Mouse (Mus musculus) embryonic facial prominence, embryonic 15.5 days (tissue): ENCODE data around the gene Ttyh1. TPM values are rescaled to one million over a fixed set of nuclear protein-coding genes. Genes with fewer than 3 reads are reported as not detected.

Experiments
- ATAC-seq: fragments of 200-750 bp; cut with Nextera tagmentation; 2 replicates; pipeline ENCODE4 v1.8.0; 2017; ENCODE audit warnings: low read depth, moderate TSS enrichment; ENCODE audit not compliant: insufficient number of reproducible peaks, low FRiP score, low TSS enrichment
- H3K27ac ChIP-seq: fragments of 300-500 bp; sonication (generic); replicated peaks from 2 replicates; pipeline ENCODE4 v1.5.1; 2015; ENCODE audit warnings: mild to moderate bottlenecking, inconsistent platforms
- H3K27me3 ChIP-seq: fragments of 300-500 bp; sonication (generic); 2 replicates; pipeline ENCODE4 v1.6.1; 2015; ENCODE audit warnings: inconsistent platforms
- H3K36me3 ChIP-seq: fragments of 300-500 bp; sonication (generic); 2 replicates; pipeline ENCODE4 v1.6.1; 2015; ENCODE audit warnings: mild to moderate bottlenecking, inconsistent platforms
- H3K4me1 ChIP-seq: fragments of 300-500 bp; sonication (generic); 2 replicates; pipeline ENCODE4 v1.6.1; 2015; ENCODE audit warnings: inconsistent platforms
- H3K4me2 ChIP-seq: fragments of 300-500 bp; sonication (generic); replicated peaks from 2 replicates; pipeline ENCODE4 v1.6.1; 2015; ENCODE audit warnings: mild to moderate bottlenecking, inconsistent platforms
- H3K4me3 ChIP-seq: fragments of 300-500 bp; sonication (generic); replicated peaks from 2 replicates; pipeline ENCODE4 v1.5.1; 2015; ENCODE audit warnings: mild to moderate bottlenecking, inconsistent platforms
- H3K9ac ChIP-seq: fragments of 300-500 bp; sonication (generic); 2 replicates; pipeline ENCODE4 v1.6.1; 2015; ENCODE audit warnings: inconsistent platforms
- H3K9me3 ChIP-seq: fragments of 300-500 bp; sonication (generic); replicated peaks from 2 replicates; pipeline ENCODE4 v1.6.1; 2016; ENCODE audit warnings: inconsistent platforms
- WGBS: fragments of 180-500 bp; shearing (Covaris S2); methylation state at CpG from one replicate; pipeline ENCODE4 v1.1.7; 2015; 5-methylcytosine and 5-hydroxymethylcytosine counted together
- polyA plus RNA-seq: library from polyadenylated mRNA; unstranded; fragments of >200 nt; fragmentation: Nextera tagmentation; extraction: Ambion mirVana; gene quantifications from 2 replicates; pipeline ENCODE4 v1.2.1, GENCODE M21; 2015

Gene Ttyh1
- 6.2 and 6.7 TPM in 2 replicates for polyA plus RNA-seq

- 2% methylated on average over 35 of the region's 37 CpGs for WGBS
- Histone ChIP-seq H3K4me2 (peak within 1 kb of the TSS; percentile 86), H3K27ac (no peak within 1 kb of the TSS), H3K9ac (peak within 1 kb of the TSS; percentile 28; the same call in 1 of the 2 replicates), H3K36me3 (no peaks in the 10 kb centered on the region), H3K4me1 (peaks cover 22% of the 10 kb centered on the region), H3K9me3 (no peaks in the 10 kb centered on the region), H3K27me3 (peaks cover 21% of the 10 kb centered on the region), H3K4me3 (peak within 1 kb of the TSS; percentile 51)
- no peak for ATAC-seq
Measured at GRCm38 (mm10) chr7:4119344-4119902, at the start of gene Ttyh1. Ttyh1 (plus strand) TSS chr7:4119408.

- Histone ChIP-seq H3K9me3 (no peaks in the 10 kb centered on the region), H3K9ac (no peak overlapping the region), H3K27ac (no peak overlapping the region), H3K36me3 (no peaks in the 10 kb centered on the region), H3K4me1 (no peaks in the 10 kb centered on the region), H3K4me3 (no peak overlapping the region), H3K4me2 (no peak overlapping the region), H3K27me3 (no peaks in the 10 kb centered on the region)
- 82% methylated on average over 6 of the region's 6 CpGs for WGBS
- ATAC-seq: no peak
Measured at GRCm38 (mm10) chr7:4071066-4071465, 48.1 kb upstream of the Ttyh1 start.

GRCm38 (mm10) chr7:4073144-4073543 lies 46.1 kb upstream of the Ttyh1 start:
- no peaks in the 10 kb centered on the region for H3K27me3 ChIP-seq
- no peak for ATAC-seq
- H3K4me3 ChIP-seq: no peak overlapping the region
- H3K9ac ChIP-seq: no peak overlapping the region
- no peaks in the 10 kb centered on the region for H3K36me3 ChIP-seq
- 77% methylated on average over 3 of the region's 3 CpGs for WGBS
- H3K4me1 ChIP-seq: no peaks in the 10 kb centered on the region
- H3K27ac ChIP-seq: no peak overlapping the region
- H3K4me2 ChIP-seq: no peak overlapping the region
- H3K9me3 ChIP-seq: no peaks in the 10 kb centered on the region

GRCm38 (mm10) chr7:4079511-4079910 lies 39.7 kb upstream of the Ttyh1 start:
- H3K27ac ChIP-seq: no peak overlapping the region
- H3K4me3 ChIP-seq: no peak overlapping the region
- H3K27me3 ChIP-seq: no peaks in the 10 kb centered on the region
- H3K36me3 ChIP-seq: no peaks in the 10 kb centered on the region
- no peaks in the 10 kb centered on the region for H3K4me1 ChIP-seq
- no peak overlapping the region for H3K9ac ChIP-seq
- H3K4me2 ChIP-seq: no peak overlapping the region
- no peaks in the 10 kb centered on the region for H3K9me3 ChIP-seq
- 83% methylated on average over 7 of the region's 7 CpGs for WGBS
- no peak for ATAC-seq

GRCm38 (mm10) chr7:4080552-4080951 lies 38.7 kb upstream of the Ttyh1 start:
- no peak for ATAC-seq
- Histone ChIP-seq H3K9me3 (no peaks in the 10 kb centered on the region), H3K27me3 (no peaks in the 10 kb centered on the region), H3K36me3 (no peaks in the 10 kb centered on the region), H3K27ac (no peak overlapping the region), H3K4me2 (no peak overlapping the region), H3K4me3 (no peak overlapping the region), H3K4me1 (no peaks in the 10 kb centered on the region), H3K9ac (no peak overlapping the region)
- 76% methylated on average over 4 of the region's 4 CpGs for WGBS

- no peaks in the 10 kb centered on the region for H3K4me1 ChIP-seq
- no peaks in the 10 kb centered on the region for H3K36me3 ChIP-seq
- no peak overlapping the region for H3K4me3 ChIP-seq
- no peak for ATAC-seq
- H3K27ac ChIP-seq: no peak overlapping the region
- no peak overlapping the region for H3K9ac ChIP-seq
- H3K9me3 ChIP-seq: no peaks in the 10 kb centered on the region
- H3K4me2 ChIP-seq: no peak overlapping the region
- no peaks in the 10 kb centered on the region for H3K27me3 ChIP-seq
Measured at GRCm38 (mm10) chr7:4081706-4082105, 37.5 kb upstream of the Ttyh1 start.

- H3K9me3 ChIP-seq: no peaks in the 10 kb centered on the region
- H3K4me3 ChIP-seq: no peak overlapping the region
- H3K27me3 ChIP-seq: no peaks in the 10 kb centered on the region
- ATAC-seq: no peak
- no peak overlapping the region for H3K4me2 ChIP-seq
- H3K36me3 ChIP-seq: no peaks in the 10 kb centered on the region
- no peaks in the 10 kb centered on the region for H3K4me1 ChIP-seq
- H3K9ac ChIP-seq: no peak overlapping the region
- no peak overlapping the region for H3K27ac ChIP-seq
- 55% methylated on average over 2 of the region's 2 CpGs for WGBS
Measured at GRCm38 (mm10) chr7:4082804-4083203, 36.4 kb upstream of the Ttyh1 start.

GRCm38 (mm10) chr7:4084161-4084560 lies 35.0 kb upstream of the Ttyh1 start:
- no peak overlapping the region for H3K4me3 ChIP-seq
- no peak overlapping the region for H3K27ac ChIP-seq
- H3K4me2 ChIP-seq: no peak overlapping the region
- no peaks in the 10 kb centered on the region for H3K27me3 ChIP-seq
- H3K36me3 ChIP-seq: no peaks in the 10 kb centered on the region
- 68% methylated on average over 6 of the region's 6 CpGs for WGBS
- H3K4me1 ChIP-seq: no peaks in the 10 kb centered on the region
- no peak overlapping the region for H3K9ac ChIP-seq
- no peaks in the 10 kb centered on the region for H3K9me3 ChIP-seq
- no peak for ATAC-seq

- no peaks in the 10 kb centered on the region for H3K4me1 ChIP-seq
- no peaks in the 10 kb centered on the region for H3K27me3 ChIP-seq
- H3K4me2 ChIP-seq: no peak overlapping the region
- ATAC-seq: no peak
- no peak overlapping the region for H3K9ac ChIP-seq
- H3K36me3 ChIP-seq: no peaks in the 10 kb centered on the region
- H3K27ac ChIP-seq: no peak overlapping the region
- H3K4me3 ChIP-seq: no peak overlapping the region
- no peaks in the 10 kb centered on the region for H3K9me3 ChIP-seq
Measured at GRCm38 (mm10) chr7:4085562-4085961, 33.6 kb upstream of the Ttyh1 start.

GRCm38 (mm10) chr7:4087238-4087895 lies 31.8 kb upstream of the Ttyh1 start:
- H3K4me2 ChIP-seq: no peak overlapping the region
- H3K4me3 ChIP-seq: no peak overlapping the region
- H3K27me3 ChIP-seq: no peaks in the 10 kb centered on the region
- H3K27ac ChIP-seq: no peak overlapping the region
- no peak overlapping the region for H3K9ac ChIP-seq
- H3K4me1 ChIP-seq: no peaks in the 10 kb centered on the region
- no peaks in the 10 kb centered on the region for H3K36me3 ChIP-seq
- WGBS: 60% methylated on average over 4 of the region's 4 CpGs
- no peaks in the 10 kb centered on the region for H3K9me3 ChIP-seq
- no peak for ATAC-seq

- Histone ChIP-seq H3K4me1 (no peaks in the 10 kb centered on the region), H3K9ac (no peak overlapping the region), H3K27me3 (no peaks in the 10 kb centered on the region), H3K27ac (no peak overlapping the region), H3K36me3 (no peaks in the 10 kb centered on the region), H3K9me3 (no peaks in the 10 kb centered on the region), H3K4me2 (no peak overlapping the region), H3K4me3 (no peak overlapping the region)
- WGBS: 74% methylated on average over 6 of the region's 6 CpGs
- no peak for ATAC-seq
Measured at GRCm38 (mm10) chr7:4087896-4088480, 31.2 kb upstream of the Ttyh1 start.

GRCm38 (mm10) chr7:4088679-4089078 lies 30.5 kb upstream of the Ttyh1 start:
- ATAC-seq: no peak
- 74% methylated on average over 2 of the region's 2 CpGs for WGBS
- no peaks in the 10 kb centered on the region for H3K27me3 ChIP-seq

More at GRCm38 (mm10) chr7:4088679-4089078, 30.5 kb upstream of the Ttyh1 start:
- Histone ChIP-seq H3K4me2 (no peak overlapping the region), H3K27ac (no peak overlapping the region), H3K9ac (no peak overlapping the region), H3K4me1 (no peaks in the 10 kb centered on the region), H3K9me3 (no peaks in the 10 kb centered on the region), H3K36me3 (no peaks in the 10 kb centered on the region), H3K4me3 (no peak overlapping the region)
